Mouse (Mus musculus) neural tube, embryonic 12.5 days (tissue): ENCODE measurements around the gene Sim1. TPM values are rescaled to one million over a fixed set of nuclear protein-coding genes. Genes with fewer than 3 reads are reported as not detected.

Experiments used
- ATAC-seq: fragments of 200-750 bp; cut with Nextera tagmentation; 2 replicates; pipeline ENCODE4 v1.8.0; 2017; ENCODE audit warnings: low read depth, mild to moderate bottlenecking, moderate TSS enrichment, moderate library complexity; ENCODE audit not compliant: low FRiP score
- H3K27ac ChIP-seq: fragments of 300-500 bp; sonication (generic); 2 replicates; pipeline ENCODE4 v1.5.1; 2016
- H3K27me3 ChIP-seq: fragments of 300-500 bp; sonication (generic); replicated peaks from 2 replicates; pipeline ENCODE4 v1.6.1; 2016; ENCODE audit warnings: mild to moderate bottlenecking
- H3K36me3 ChIP-seq: fragments of 300-500 bp; sonication (generic); 2 replicates; pipeline ENCODE4 v1.6.1; 2016; ENCODE audit warnings: mild to moderate bottlenecking
- H3K4me1 ChIP-seq: fragments of 300-500 bp; sonication (generic); 2 replicates; pipeline ENCODE4 v1.6.1; 2016
- H3K4me2 ChIP-seq: fragments of 300-500 bp; sonication (generic); replicated peaks from 2 replicates; pipeline ENCODE4 v1.6.1; 2016; ENCODE audit warnings: mild to moderate bottlenecking
- H3K4me3 ChIP-seq: fragments of 300-500 bp; sonication (generic); 2 replicates; pipeline ENCODE4 v1.5.1; 2016
- H3K9ac ChIP-seq: fragments of 300-500 bp; sonication (generic); 2 replicates; pipeline ENCODE4 v1.6.1; 2016; ENCODE audit warnings: mild to moderate bottlenecking
- H3K9me3 ChIP-seq: fragments of 300-500 bp; sonication (generic); 2 replicates; pipeline ENCODE4 v1.6.1; 2016; ENCODE audit warnings: mild to moderate bottlenecking
- WGBS: fragments of 180-500 bp; shearing (Covaris S2); methylation state at CpG from one replicate; pipeline ENCODE4 v1.1.7; 2016; 5-methylcytosine and 5-hydroxymethylcytosine counted together
- polyA plus RNA-seq: library from polyadenylated mRNA; unstranded; fragments of >200 nt; fragmentation: Nextera tagmentation; extraction: Ambion mirVana; gene quantifications from 2 replicates; pipeline ENCODE4 v1.2.1, GENCODE M21; 2016

Gene Sim1
- polyA plus RNA-seq = 2.4 and 2.6 TPM in 2 replicates

- peak; percentile 94 for ATAC-seq
- peak within 1 kb of the TSS; percentile 51 for H3K4me3 ChIP-seq
- peaks cover 12% of the 10 kb centered on the region for H3K4me1 ChIP-seq
- H3K9me3 ChIP-seq = no peaks in the 10 kb centered on the region
- H3K9ac ChIP-seq = no peak within 1 kb of the TSS; the same call in 1 of the 2 replicates
- under 1% methylated on average over 62 of the region's 62 CpGs for WGBS
- no peak within 1 kb of the TSS for H3K27ac ChIP-seq
- H3K4me2 ChIP-seq = peak within 1 kb of the TSS; percentile 83
- no peaks in the 10 kb centered on the region for H3K36me3 ChIP-seq
- peaks cover 90% of the 10 kb centered on the region for H3K27me3 ChIP-seq
Measured at GRCm38 (mm10) chr10:50894170-50894991, at the start of gene Sim1. TSS of gene Sim1 (plus strand) at chr10:50894754.

GRCm38 (mm10) chr10:50868202-50868601, 26.4 kb upstream of the Sim1 start:
- Histone ChIP-seq H3K27me3 (no peaks in the 10 kb centered on the region), H3K4me1 (no peaks in the 10 kb centered on the region), H3K9me3 (no peaks in the 10 kb centered on the region), H3K36me3 (no peaks in the 10 kb centered on the region), H3K9ac (no peak overlapping the region), H3K27ac (no peak overlapping the region), H3K4me2 (no peak overlapping the region), H3K4me3 (no peak overlapping the region)
- ATAC-seq = no peak
- WGBS = 85% methylated on average over 4 of the region's 4 CpGs

- Histone ChIP-seq H3K27ac (no peak overlapping the region), H3K4me2 (no peak overlapping the region), H3K36me3 (no peaks in the 10 kb centered on the region), H3K4me3 (no peak overlapping the region), H3K9ac (no peak overlapping the region), H3K27me3 (no peaks in the 10 kb centered on the region), H3K4me1 (no peaks in the 10 kb centered on the region), H3K9me3 (no peaks in the 10 kb centered on the region)
- ATAC-seq = no peak
- WGBS = 92% methylated on average over 5 of the region's 5 CpGs
Measured at GRCm38 (mm10) chr10:50876952-50877351, 17.6 kb upstream of the Sim1 start.

- no peaks in the 10 kb centered on the region for H3K36me3 ChIP-seq
- no peak overlapping the region for H3K4me3 ChIP-seq
- no peak overlapping the region for H3K9ac ChIP-seq
- no peak overlapping the region for H3K27ac ChIP-seq
- 13% methylated on average over 2 of the region's 2 CpGs for WGBS
- no peaks in the 10 kb centered on the region for H3K9me3 ChIP-seq
- H3K4me1 ChIP-seq = no peaks in the 10 kb centered on the region
- H3K27me3 ChIP-seq = no peaks in the 10 kb centered on the region
- H3K4me2 ChIP-seq = no peak overlapping the region
- ATAC-seq = 0 out of 2 replicates have a peak, but pooled peaks have one; percentile 25
Measured at GRCm38 (mm10) chr10:50881476-50882069, 13.0 kb upstream of the Sim1 start.

- H3K27me3 ChIP-seq = no peaks in the 10 kb centered on the region
- H3K9me3 ChIP-seq = no peaks in the 10 kb centered on the region
- no peak overlapping the region for H3K9ac ChIP-seq
- no peaks in the 10 kb centered on the region for H3K4me1 ChIP-seq
- no peaks in the 10 kb centered on the region for H3K36me3 ChIP-seq
- no peak overlapping the region for H3K27ac ChIP-seq
- H3K4me2 ChIP-seq = no peak overlapping the region
- no peak for ATAC-seq
- WGBS = 75% methylated on average over 2 of the region's 2 CpGs
- H3K4me3 ChIP-seq = no peak overlapping the region
Measured at GRCm38 (mm10) chr10:50882366-50882765, 12.2 kb upstream of the Sim1 start.

- no peak overlapping the region for H3K4me2 ChIP-seq
- WGBS = 68% methylated on average over 4 of the region's 4 CpGs
- no peaks in the 10 kb centered on the region for H3K36me3 ChIP-seq
- H3K4me1 ChIP-seq = no peaks in the 10 kb centered on the region
- H3K27me3 ChIP-seq = peaks cover 27% of the 10 kb centered on the region
- no peak for ATAC-seq
- H3K4me3 ChIP-seq = no peak overlapping the region
- H3K9me3 ChIP-seq = no peaks in the 10 kb centered on the region
- H3K9ac ChIP-seq = no peak overlapping the region
- no peak overlapping the region for H3K27ac ChIP-seq
Measured at GRCm38 (mm10) chr10:50886305-50886704, 8.2 kb upstream of the Sim1 start.

GRCm38 (mm10) chr10:50890621-50891020, 3.9 kb upstream of the Sim1 start:
- H3K4me1 ChIP-seq = peaks cover 12% of the 10 kb centered on the region
- no peak overlapping the region for H3K9ac ChIP-seq
- peaks cover 68% of the 10 kb centered on the region for H3K27me3 ChIP-seq
- ATAC-seq = no peak
- H3K27ac ChIP-seq = no peak overlapping the region
- H3K4me2 ChIP-seq = no peak overlapping the region
- H3K36me3 ChIP-seq = no peaks in the 10 kb centered on the region
- WGBS = 9% methylated on average over 6 of the region's 6 CpGs
- no peak overlapping the region for H3K4me3 ChIP-seq
- H3K9me3 ChIP-seq = no peaks in the 10 kb centered on the region

GRCm38 (mm10) chr10:50891876-50892711, 2.5 kb upstream of the Sim1 start:
- Histone ChIP-seq H3K9me3 (no peaks in the 10 kb centered on the region), H3K27me3 (peaks cover 83% of the 10 kb centered on the region), H3K36me3 (no peaks in the 10 kb centered on the region), H3K4me2 (no peak overlapping the region), H3K4me3 (no peak overlapping the region), H3K4me1 (peaks cover 12% of the 10 kb centered on the region), H3K27ac (no peak overlapping the region), H3K9ac (no peak overlapping the region)
- under 1% methylated on average over 26 of the region's 26 CpGs for WGBS
- no peak for ATAC-seq

GRCm38 (mm10) chr10:50892751-50893320, 1.7 kb upstream of the Sim1 start:
- Histone ChIP-seq H3K4me2 (no peak overlapping the region), H3K27ac (no peak overlapping the region), H3K9me3 (no peaks in the 10 kb centered on the region), H3K4me3 (no peak overlapping the region), H3K9ac (no peak overlapping the region), H3K36me3 (no peaks in the 10 kb centered on the region), H3K4me1 (peaks cover 12% of the 10 kb centered on the region), H3K27me3 (peaks cover 89% of the 10 kb centered on the region)
- under 1% methylated on average over 15 of the region's 15 CpGs for WGBS
- no peak for ATAC-seq

GRCm38 (mm10) chr10:50893546-50893945, 1.0 kb upstream of the Sim1 start:
- Histone ChIP-seq H3K4me3 (peak overlapping the region; percentile 51; the same call in 1 of the 2 replicates), H3K36me3 (no peaks in the 10 kb centered on the region), H3K9ac (no peak overlapping the region), H3K27me3 (peaks cover 94% of the 10 kb centered on the region), H3K4me2 (peak overlapping the region; percentile 83; the same call in 1 of the 2 replicates), H3K27ac (no peak overlapping the region), H3K9me3 (no peaks in the 10 kb centered on the region), H3K4me1 (peaks cover 12% of the 10 kb centered on the region)
- no peak for ATAC-seq
- 2% methylated on average over 10 of the region's 10 CpGs for WGBS

- Histone ChIP-seq H3K9ac (no peak overlapping the region; the same call in 1 of the 2 replicates), H3K9me3 (no peaks in the 10 kb centered on the region), H3K36me3 (no peaks in the 10 kb centered on the region), H3K4me2 (peak overlapping the region; percentile 83), H3K4me1 (peaks cover 12% of the 10 kb centered on the region), H3K27ac (no peak overlapping the region), H3K27me3 (peaks cover 88% of the 10 kb centered on the region), H3K4me3 (peak overlapping the region; percentile 51)
- peak; percentile 21; the same call in 1 of the 2 replicates for ATAC-seq
- under 1% methylated on average over 44 of the region's 44 CpGs for WGBS
Measured at GRCm38 (mm10) chr10:50895091-50895790, 687 bp downstream of the Sim1 start.
